Mouse (Mus musculus) embryonic fibroblast, embryonic 13.5 days (primary cell): ENCODE measurements around the gene Nlk. TPM values are rescaled to one million over a fixed set of nuclear protein-coding genes. Genes with fewer than 3 reads are reported as not detected.

Experiments
- H3K27ac ChIP-seq: 2 replicates; pipeline ENCODE4 v1.5.1; 2012; ENCODE audit warnings: low read length, control low read depth, inconsistent platforms; ENCODE audit not compliant: insufficient read depth
- H3K4me1 ChIP-seq: 2 replicates; pipeline ENCODE4 v1.6.1; 2011; ENCODE audit warnings: low read length; ENCODE audit not compliant: control insufficient read depth, insufficient read depth
- H3K4me3 ChIP-seq: 2 replicates; pipeline ENCODE4 v1.5.1; 2011; ENCODE audit warnings: mild to moderate bottlenecking, control low read depth, low read length; ENCODE audit not compliant: insufficient read depth
- CTCF ChIP-seq: IDR thresholded peaks from 2 replicates; pipeline ENCODE4 v1.5.1; 2011; ENCODE audit warnings: mild to moderate bottlenecking, control low read depth, low read length, moderate library complexity, borderline replicate concordance; ENCODE audit not compliant: insufficient read depth
- POLR2A ChIP-seq: IDR thresholded peaks from 2 replicates; pipeline ENCODE4 v1.6.1; 2011; ENCODE audit warnings: low read depth, mild to moderate bottlenecking, control low read depth, low read length, moderate library complexity
- polyA plus RNA-seq: library from polyadenylated mRNA; stranded (reverse); fragments of >200 nt; gene quantifications from 2 replicates; pipeline ENCODE4 v1.2.4, GENCODE M21; 2011; ENCODE audit warnings: low read depth; ENCODE audit not compliant: missing spikeins, insufficient read length

The Nlk gene
- polyA plus RNA-seq, 1 experiment = 13.8 TPM

- Histone ChIP-seq H3K4me1 (no peaks in the 10 kb centered on the region), H3K4me3 (no peak overlapping the region), H3K27ac (no peak overlapping the region)
- TF ChIP-seq POLR2A (no peak), CTCF (no peak)
These were observed 30.9 kb upstream of the Nlk start for GRCm38 (mm10) chr11:78728041-78728440.

- TF ChIP-seq CTCF (no peak), POLR2A (no peak)
- H3K27ac ChIP-seq = no peak overlapping the region
- no peak overlapping the region for H3K4me3 ChIP-seq
- no peaks in the 10 kb centered on the region for H3K4me1 ChIP-seq
These were observed 29.2 kb upstream of the Nlk start for GRCm38 (mm10) chr11:78726366-78726765.

GRCm38 (mm10) chr11:78724792-78725191, 27.6 kb upstream of the Nlk start:
- no peak for TF ChIP-seq POLR2A
- no peak for TF ChIP-seq CTCF
- H3K4me3 ChIP-seq = no peak overlapping the region
- no peak overlapping the region for H3K27ac ChIP-seq
- no peaks in the 10 kb centered on the region for H3K4me1 ChIP-seq

- TF ChIP-seq POLR2A = no peak
- Histone ChIP-seq H3K27ac (no peak overlapping the region), H3K4me3 (no peak overlapping the region), H3K4me1 (no peaks in the 10 kb centered on the region)
These were observed 24.2 kb upstream of the Nlk start for GRCm38 (mm10) chr11:78721419-78721818.

- no peak for TF ChIP-seq POLR2A
- TF ChIP-seq CTCF = no peak
- Histone ChIP-seq H3K27ac (no peak overlapping the region), H3K4me1 (no peaks in the 10 kb centered on the region), H3K4me3 (no peak overlapping the region)
These were observed 20.5 kb upstream of the Nlk start for GRCm38 (mm10) chr11:78717655-78718054.

- TF ChIP-seq POLR2A = no peak
- no peak for TF ChIP-seq CTCF
These were observed 11.5 kb upstream of the Nlk start for GRCm38 (mm10) chr11:78708642-78709041.

GRCm38 (mm10) chr11:78706026-78706425, 8.9 kb upstream of the Nlk start:
- H3K4me1 ChIP-seq = peaks cover 16% of the 10 kb centered on the region; the same call in 1 of the 2 replicates
- H3K27ac ChIP-seq = no peak overlapping the region
- TF ChIP-seq CTCF = no peak
- TF ChIP-seq POLR2A = no peak
- no peak overlapping the region for H3K4me3 ChIP-seq

More at GRCm38 (mm10) chr11:78708642-78709041, 11.5 kb upstream of the Nlk start:
- no peak overlapping the region for H3K27ac ChIP-seq
- H3K4me1 ChIP-seq = peaks cover 7% of the 10 kb centered on the region; the same call in 1 of the 2 replicates
- no peak overlapping the region for H3K4me3 ChIP-seq

- Histone ChIP-seq H3K4me1 (peaks cover 16% of the 10 kb centered on the region; the same call in 1 of the 2 replicates), H3K4me3 (no peak overlapping the region), H3K27ac (peak overlapping the region; percentile 29; the same call in 1 of the 2 replicates)
- TF ChIP-seq POLR2A = no peak
- TF ChIP-seq CTCF = no peak
These were observed 5.9 kb upstream of the Nlk start for GRCm38 (mm10) chr11:78703085-78703484.

- Histone ChIP-seq H3K4me1 (peaks cover 16% of the 10 kb centered on the region; the same call in 1 of the 2 replicates), H3K27ac (peak overlapping the region; percentile 53; the same call in 1 of the 2 replicates), H3K4me3 (no peak overlapping the region)
- TF ChIP-seq POLR2A = no peak
- no peak for TF ChIP-seq CTCF
These were observed 5.1 kb upstream of the Nlk start for GRCm38 (mm10) chr11:78702319-78702718.

GRCm38 (mm10) chr11:78697753-78698171, 589 bp upstream of the Nlk start:
- TF ChIP-seq POLR2A (no peak), CTCF (no peak)
- peak overlapping the region; percentile 23; the same call in 1 of the 2 replicates for H3K4me3 ChIP-seq
- no peak overlapping the region for H3K27ac ChIP-seq
- peaks cover 19% of the 10 kb centered on the region for H3K4me1 ChIP-seq

- Histone ChIP-seq H3K27ac (no peak overlapping the region), H3K4me3 (peak overlapping the region; percentile 17; the same call in 1 of the 2 replicates)
- no peak for TF ChIP-seq POLR2A
- TF ChIP-seq CTCF = no peak
These were observed 2.9 kb downstream of the Nlk start for GRCm38 (mm10) chr11:78694249-78694648.

More at GRCm38 (mm10) chr11:78694249-78694648, 2.9 kb downstream of the Nlk start:
- peaks cover 11% of the 10 kb centered on the region for H3K4me1 ChIP-seq
